Mouse (Mus musculus) MEL (cell line): Measurements from ENCODE around the gene Ccl25. TPM values are rescaled to one million over a fixed set of nuclear protein-coding genes. Genes with fewer than 3 reads are reported as not detected.

Experiments
- DNase-seq: peaks from one replicate; pipeline ENCODE4 v3.0.0; 2011; ENCODE audit warnings: low read depth, low spot score
- H3K27ac ChIP-seq: 2 replicates; pipeline ENCODE4 v1.5.1; 2012; ENCODE audit warnings: low read depth, mild to moderate bottlenecking, control low read depth, low read length, moderate library complexity; ENCODE audit not compliant: control insufficient read depth
- H3K27me3 ChIP-seq, 2 experiments: fragments of 150-350 bp in 1 of 2; sonication (generic) in 1 of 2; 2 replicates each; pipeline ENCODE4 v1.6.1; 2012; ENCODE audit warnings: low read length in 2 of 2, mild to moderate bottlenecking in 2 of 2, improper control_type of control experiment in 1 of 2, moderate library complexity in 1 of 2; ENCODE audit not compliant: insufficient read depth in 2 of 2, control insufficient read depth in 1 of 2
- H3K36me3 ChIP-seq, 2 experiments: 2 replicates each; pipeline ENCODE4 v1.6.1; 2012 to 2014; ENCODE audit warnings: low read length in 2 of 2, improper control_type of control experiment in 1 of 2, inconsistent platforms in 1 of 2, mild to moderate bottlenecking in 1 of 2; ENCODE audit not compliant: insufficient read depth in 2 of 2, control insufficient read depth in 1 of 2
- H3K4me1 ChIP-seq, 2 experiments: fragments of 150-350 bp in 1 of 2; sonication (generic) in 1 of 2; 2 replicates each; pipeline ENCODE4 v1.6.1; 2012; ENCODE audit warnings: low read length in 2 of 2, improper control_type of control experiment in 1 of 2, mild to moderate bottlenecking in 1 of 2; ENCODE audit not compliant: insufficient read depth in 2 of 2, control insufficient read depth in 1 of 2
- H3K4me3 ChIP-seq, 2 experiments: fragments of 150-350 bp in 1 of 2; sonication (generic) in 1 of 2; 2 replicates each; pipeline ENCODE4 v1.5.1; 2012; ENCODE audit warnings: low read depth in 2 of 2, low read length in 2 of 2, mild to moderate bottlenecking in 2 of 2, moderate library complexity in 2 of 2, control low read depth in 1 of 2, improper control_type of control experiment in 1 of 2; ENCODE audit not compliant: control insufficient read depth in 1 of 2, insufficient read depth in 1 of 2
- H3K79me2 ChIP-seq: 2 replicates; pipeline ENCODE4 v1.6.1; 2012; ENCODE audit warnings: mild to moderate bottlenecking, low read length, moderate library complexity; ENCODE audit not compliant: control insufficient read depth, poor library complexity, insufficient read depth
- H3K9ac ChIP-seq: 2 replicates; pipeline ENCODE4 v1.6.1; 2012; ENCODE audit warnings: low read depth, mild to moderate bottlenecking, control low read depth, low read length, moderate library complexity; ENCODE audit not compliant: control insufficient read depth, poor library complexity, severe bottlenecking
- H3K9me3 ChIP-seq: fragments of 150-350 bp; sonication (generic); replicated peaks from 2 replicates; pipeline ENCODE4 v1.6.1; 2012; ENCODE audit warnings: mild to moderate bottlenecking, low read length, improper control_type of control experiment, moderate library complexity; ENCODE audit not compliant: insufficient read depth
- CHD2 ChIP-seq: IDR thresholded peaks from 2 replicates; pipeline ENCODE4 v1.6.1; 2011; ENCODE audit warnings: low read length, improper control_type of control experiment
- CTCF ChIP-seq, 3 experiments: IDR thresholded peaks in 2 of 3; conservative IDR thresholded peaks in 1 of 3; 2 replicates each; pipeline ENCODE4 v1.5.1; 2011 to 2012; ENCODE audit warnings: low read length in 3 of 3, low read depth in 2 of 3, mild to moderate bottlenecking in 2 of 3, improper control_type of control experiment in 1 of 3, inconsistent platforms in 1 of 3, mixed read lengths in 1 of 3, moderate library complexity in 1 of 3; ENCODE audit not compliant: control insufficient read depth in 1 of 3, insufficient read depth in 1 of 3, poor library complexity in 1 of 3, severe bottlenecking in 1 of 3
- E2F4 ChIP-seq: IDR thresholded peaks from 2 replicates; pipeline ENCODE4 v1.6.1; 2011; ENCODE audit warnings: low read depth, low read length, improper control_type of control experiment, borderline replicate concordance
- ELF1 ChIP-seq: IDR thresholded peaks from 2 replicates; pipeline ENCODE4 v1.6.1; 2014; ENCODE audit warnings: low read depth, mild to moderate bottlenecking, inconsistent platforms, low read length, improper control_type of control experiment, moderate library complexity
- EP300 ChIP-seq, 2 experiments: IDR thresholded peaks; 2 replicates each; pipeline ENCODE4 v1.6.1; 2011; ENCODE audit warnings: improper control_type of control experiment in 2 of 2, low read length in 2 of 2, low read depth in 1 of 2, mild to moderate bottlenecking in 1 of 2
- ETS1 ChIP-seq: IDR thresholded peaks from 2 replicates; pipeline ENCODE4 v1.6.1; 2012; ENCODE audit warnings: low read depth, mild to moderate bottlenecking, inconsistent platforms, low read length, improper control_type of control experiment, moderate library complexity
- GABPA ChIP-seq: IDR thresholded peaks from 2 replicates; pipeline ENCODE4 v1.6.1; 2012; ENCODE audit warnings: low read depth, mild to moderate bottlenecking, inconsistent platforms, low read length, improper control_type of control experiment, moderate library complexity
- GATA1 ChIP-seq: IDR thresholded peaks from 2 replicates; pipeline ENCODE4 v1.6.1; 2011; ENCODE audit warnings: low read depth, low read length, improper control_type of control experiment
- HCFC1 ChIP-seq: IDR thresholded peaks from 2 replicates; pipeline ENCODE4 v1.6.1; 2012; ENCODE audit warnings: low read depth, mild to moderate bottlenecking, inconsistent platforms, low read length, improper control_type of control experiment, moderate library complexity
- JUND ChIP-seq: IDR thresholded peaks from 2 replicates; pipeline ENCODE4 v1.6.1; 2011; ENCODE audit warnings: low read depth, mild to moderate bottlenecking, improper control_type of control experiment, low read length
- KAT2A ChIP-seq: conservative IDR thresholded peaks from 2 replicates; pipeline ENCODE4 v1.6.1; 2012; ENCODE audit warnings: low read depth, low read length, improper control_type of control experiment, inconsistent platforms
- MAX ChIP-seq: IDR thresholded peaks from 2 replicates; pipeline ENCODE4 v1.6.1; 2011; ENCODE audit warnings: low read length, improper control_type of control experiment
- MAZ ChIP-seq: IDR thresholded peaks from 2 replicates; pipeline ENCODE4 v1.6.1; 2012; ENCODE audit warnings: low read depth, mild to moderate bottlenecking, inconsistent platforms, low read length, improper control_type of control experiment
- MEF2A ChIP-seq: IDR thresholded peaks from 2 replicates; pipeline ENCODE4 v1.6.1; 2014; ENCODE audit warnings: low read depth, mild to moderate bottlenecking, inconsistent platforms, low read length, improper control_type of control experiment; ENCODE audit not compliant: poor library complexity, insufficient replicate concordance, severe bottlenecking; ENCODE audit errors: extremely low read depth
- MXI1 ChIP-seq: IDR thresholded peaks from 2 replicates; pipeline ENCODE4 v1.6.1; 2011; ENCODE audit warnings: mild to moderate bottlenecking, low read depth, low read length, improper control_type of control experiment
- MYB ChIP-seq: IDR thresholded peaks from 2 replicates; pipeline ENCODE4 v1.6.1; 2011; ENCODE audit warnings: mild to moderate bottlenecking, low read depth, low read length, improper control_type of control experiment
- MYC ChIP-seq: IDR thresholded peaks from 2 replicates; pipeline ENCODE4 v1.6.1; 2011; ENCODE audit warnings: low read depth, mild to moderate bottlenecking, low read length, improper control_type of control experiment, moderate library complexity
- NELFE ChIP-seq: IDR thresholded peaks from 2 replicates; pipeline ENCODE4 v1.6.1; 2011; ENCODE audit warnings: low read depth, low read length, improper control_type of control experiment
- POLR2A ChIP-seq, 2 experiments: IDR thresholded peaks; 2 replicates each; pipeline ENCODE4 v1.6.1; 2011 to 2012; ENCODE audit warnings: low read length in 2 of 2, mild to moderate bottlenecking in 2 of 2, control low read depth in 1 of 2, improper control_type of control experiment in 1 of 2, low read depth in 1 of 2, moderate library complexity in 1 of 2; ENCODE audit not compliant: control insufficient read depth in 1 of 2, insufficient read depth in 1 of 2, poor library complexity in 1 of 2
- POLR2AphosphoS2 ChIP-seq: IDR thresholded peaks from 2 replicates; pipeline ENCODE4 v1.6.1; 2011; ENCODE audit warnings: low read length, improper control_type of control experiment
- RCOR1 ChIP-seq: IDR thresholded peaks from 2 replicates; pipeline ENCODE4 v1.6.1; 2012; ENCODE audit warnings: low read depth, mild to moderate bottlenecking, inconsistent platforms, low read length, improper control_type of control experiment
- SIN3A ChIP-seq: IDR thresholded peaks from 2 replicates; pipeline ENCODE4 v1.6.1; 2012; ENCODE audit warnings: low read length, improper control_type of control experiment, inconsistent platforms
- SMC3 ChIP-seq: IDR thresholded peaks from 2 replicates; pipeline ENCODE4 v1.6.1; 2011; ENCODE audit warnings: low read depth, low read length, improper control_type of control experiment
- TAL1 ChIP-seq: IDR thresholded peaks from 2 replicates; pipeline ENCODE4 v1.6.1; 2012; ENCODE audit warnings: mild to moderate bottlenecking, inconsistent platforms, low read length, moderate library complexity, mixed read lengths
- TBP ChIP-seq: IDR thresholded peaks from 2 replicates; pipeline ENCODE4 v1.8.0; 2011; ENCODE audit warnings: low read depth, low read length, improper control_type of control experiment
- TCF12 ChIP-seq: IDR thresholded peaks from 2 replicates; pipeline ENCODE4 v1.6.1; 2014; ENCODE audit warnings: low read depth, mild to moderate bottlenecking, inconsistent platforms, low read length, improper control_type of control experiment, moderate library complexity
- USF1 ChIP-seq: IDR thresholded peaks from 2 replicates; pipeline ENCODE4 v1.6.1; 2014; ENCODE audit warnings: low read depth, mild to moderate bottlenecking, inconsistent platforms, low read length, improper control_type of control experiment, moderate library complexity
- USF2 ChIP-seq, 2 experiments: IDR thresholded peaks; 2 replicates each; pipeline ENCODE4 v1.6.1; 2011 to 2012; ENCODE audit warnings: improper control_type of control experiment in 2 of 2, low read length in 2 of 2, borderline replicate concordance in 1 of 2, inconsistent platforms in 1 of 2, low read depth in 1 of 2, mild to moderate bottlenecking in 1 of 2; ENCODE audit not compliant: insufficient read depth in 1 of 2
- ZC3H11A ChIP-seq: IDR thresholded peaks from 2 replicates; pipeline ENCODE4 v1.6.1; 2012; ENCODE audit warnings: low read depth, mild to moderate bottlenecking, inconsistent platforms, low read length, improper control_type of control experiment
- ZKSCAN1 ChIP-seq: IDR thresholded peaks from 2 replicates; pipeline ENCODE4 v1.6.1; 2012; ENCODE audit warnings: low read depth, mild to moderate bottlenecking, inconsistent platforms, low read length, improper control_type of control experiment, moderate library complexity
- ZMIZ1 ChIP-seq: IDR thresholded peaks from 2 replicates; pipeline ENCODE4 v1.6.1; 2012; ENCODE audit warnings: low read depth, mild to moderate bottlenecking, inconsistent platforms, low read length, improper control_type of control experiment, moderate library complexity
- ZNF384 ChIP-seq: IDR thresholded peaks from 2 replicates; pipeline ENCODE4 v1.6.1; 2012; ENCODE audit warnings: low read depth, mild to moderate bottlenecking, inconsistent platforms, low read length, improper control_type of control experiment
- polyA plus RNA-seq, 2 experiments: library from polyadenylated mRNA; stranded (reverse) in 1 of 2; unstranded in 1 of 2; fragments of >175 nt in 1 of 2; fragments of >200 nt in 1 of 2; gene quantifications; 2 replicates each; pipeline versions ENCODE4 v1.2.1 to v1.2.4; 2012; ENCODE audit warnings: low replicate concordance in 2 of 2, low read depth in 1 of 2; ENCODE audit not compliant: insufficient read length in 2 of 2, insufficient read depth in 1 of 2, missing spikeins in 1 of 2
- total RNA-seq: library from RNA; depleted of rRNA; stranded (reverse); fragments of 300-350 nt; gene quantifications from 2 replicates; pipeline ENCODE4 v1.2.3, GENCODE M21; 2012

Ccl25 gene
- total and polyA plus RNA-seq, 3 experiments = 32.2 to 33.8 TPM; not detected in 1

- TF ChIP-seq JUND (no peak), MAX (no peak; the same call in 1 of the 2 replicates), POLR2A (IDR thresholded peaks at IDR 0.05; ENCODE audit: control insufficient read depth in 1 of 2, insufficient read depth in 1 of 2, low read depth in 1 of 2, low read length in 2 of 2, poor library complexity in 1 of 2) (peak; percentile 81 to 86), ELF1 (peak; percentile 68; the same call in 1 of the 2 replicates)
These were observed at the start of gene Ccl25, which contains the start of gene Elavl1 (continued) for GRCm38 (mm10) chr8:4324983-4325750.

GRCm38 (mm10) chr8:4275275-4276110 is 49.5 kb upstream of the Ccl25 start, which contains the start of gene Timm44:
TSS of gene Timm44 (minus strand) at chr8:4275913.
- peak within 1 kb of the TSS; percentile 92 for H3K9ac ChIP-seq
- H3K27ac ChIP-seq = peak within 1 kb of the TSS; percentile 69
- peaks cover 2 to 10% of the 10 kb centered on the region in 2 experiments; a peak in 3 of 4 replicates for H3K4me1 ChIP-seq
- peak within 1 kb of the TSS; percentile 53 to 91 for H3K4me3 ChIP-seq
- DNase-seq = peak; percentile 97
- H3K27me3 ChIP-seq = no peaks in the 10 kb centered on the region
- H3K79me2 ChIP-seq = peaks cover 15% of the 10 kb centered on the region
- H3K9me3 ChIP-seq = no peaks in the 10 kb centered on the region
- peaks cover 8 to 9% of the 10 kb centered on the region in 2 experiments for H3K36me3 ChIP-seq
- TF ChIP-seq CHD2 (no peak), NELFE (peak; percentile 90), POLR2AphosphoS2 (peak; percentile 72; the same call in 1 of the 2 replicates), ETS1 (no peak), KAT2A (peak; percentile 72; the same call in 1 of the 2 replicates), ZC3H11A (no peak), GABPA (no peak), SIN3A (peak; percentile 93), MXI1 (peak; percentile 90), SMC3 (no peak), ZKSCAN1 (no peak), TBP (peak; percentile 82), TCF12 (peak; percentile 68), MAZ (peak; percentile 97), MEF2A (no peak), RCOR1 (no peak), CTCF (IDR thresholded peaks at IDR 0.05 in 2 of 3, conservative IDR thresholded peaks at IDR 0.05 in 1 of 3; ENCODE audit: control insufficient read depth in 1 of 3, insufficient read depth in 1 of 3, low read depth in 2 of 3, low read length in 3 of 3, poor library complexity in 1 of 3, severe bottlenecking in 1 of 3) (no peak), MYB (no peak), GATA1 (no peak), EP300 (IDR thresholded peaks at IDR 0.05; ENCODE audit: low read depth in 1 of 2, low read length in 2 of 2) (no peak), USF1 (peak; percentile 90), POLR2A (IDR thresholded peaks at IDR 0.05; ENCODE audit: control insufficient read depth in 1 of 2, insufficient read depth in 1 of 2, low read depth in 1 of 2, low read length in 2 of 2, poor library complexity in 1 of 2) (peak; percentile 86 to 91), E2F4 (no peak), ZMIZ1 (peak; percentile 62; the same call in 1 of the 2 replicates), USF2 (IDR thresholded peaks at IDR 0.05; ENCODE audit: borderline replicate concordance in 1 of 2, insufficient read depth in 1 of 2, low read depth in 1 of 2, low read length in 2 of 2) (0 out of 4 replicates have a peak, but pooled peaks of 1 of the 2 experiments have one; percentile 9), HCFC1 (peak; percentile 96), ELF1 (peak; percentile 73), ZNF384 (no peak), TAL1 (no peak), MYC (peak; percentile 32; the same call in 1 of the 2 replicates)
